Mouse (Mus musculus) testis, adult 10 weeks (tissue): Measurements from ENCODE around the gene Trmt10c. TPM values are rescaled to one million over a fixed set of nuclear protein-coding genes. Genes with fewer than 3 reads are reported as not detected.

Experiments
- polyA plus RNA-seq: library from polyadenylated mRNA; stranded (reverse); fragments of 350-450 nt; fragmentation: Illumina TruSeq; extraction: RNeasy Lipid Tissue Mini Kit (QIAGEN cat#74804); gene quantifications from one replicate; pipeline ENCODE4 v1.2.3, GENCODE M21; 2014; ENCODE audit warnings: low read depth, low replicate concordance

Trmt10c gene
- 16.8 TPM for polyA plus RNA-seq

DNA sequence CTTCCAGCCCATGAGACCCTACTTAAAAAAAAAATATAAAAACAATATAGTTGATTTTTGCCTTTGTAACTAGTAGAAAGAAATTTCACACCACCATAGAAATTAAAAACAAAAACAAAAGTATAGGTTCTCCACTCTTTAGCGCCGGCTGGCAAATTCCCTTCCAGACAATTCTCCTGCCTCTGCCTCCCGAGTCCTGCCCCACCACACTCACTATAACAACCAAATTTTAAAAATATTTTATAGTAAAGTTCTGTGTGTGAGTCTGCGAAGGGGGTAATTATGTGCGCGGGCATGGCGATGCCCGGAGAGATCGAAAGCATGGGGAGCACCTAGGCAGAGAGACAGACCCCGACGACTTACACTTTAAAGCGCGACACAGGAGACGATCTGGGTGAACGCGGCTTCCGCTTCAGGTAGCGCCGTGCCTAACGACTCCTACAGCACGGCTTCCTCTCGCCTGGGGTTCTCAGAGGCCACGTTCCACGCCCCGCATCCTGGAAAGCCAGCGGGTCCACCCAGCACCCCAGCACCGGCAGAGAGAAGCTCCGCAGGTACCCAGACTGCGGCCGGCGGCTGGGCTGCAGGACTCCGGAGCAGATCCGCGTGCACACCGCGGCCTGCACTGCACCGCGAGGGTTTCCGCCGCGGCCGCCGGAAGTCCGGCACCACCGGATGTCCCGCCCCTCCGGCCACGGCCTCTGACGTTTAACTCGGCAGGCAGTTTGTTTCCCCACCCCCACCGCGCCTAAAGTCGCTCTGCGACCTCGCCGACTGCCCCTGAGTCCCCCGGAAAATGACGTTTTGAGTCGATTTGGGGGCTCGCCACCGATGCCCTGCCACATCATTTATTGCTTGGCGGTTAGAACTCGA, at the start of gene Trmt10c:
Gene Trmt10c, minus strand, starts transcription at position 682 of the 873 bp plus-strand sequence.

DNA sequence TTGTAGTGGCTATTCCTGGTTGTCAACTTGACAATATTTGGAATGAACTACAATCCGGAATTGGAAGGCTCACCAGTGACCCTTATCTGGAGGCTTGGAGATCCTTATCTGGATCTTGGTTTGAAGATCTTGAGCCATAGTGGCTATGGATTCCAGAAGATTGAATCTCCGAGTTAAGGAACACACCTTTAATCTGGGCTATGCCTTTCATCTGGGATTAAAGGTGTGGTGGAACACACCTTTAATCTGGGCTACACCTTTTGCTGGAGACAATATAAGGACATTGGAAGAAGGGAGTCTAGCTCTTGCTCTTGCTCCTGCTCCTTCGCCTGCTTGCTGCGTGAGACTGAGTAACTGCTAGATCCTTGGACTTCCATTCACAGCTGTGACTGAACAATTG, 10.4 kb upstream of the Trmt10c start, which contains the start of gene Senp7:
Gene Senp7, plus strand, starts transcription at position 301 of the 400 bp plus-strand sequence.

DNA sequence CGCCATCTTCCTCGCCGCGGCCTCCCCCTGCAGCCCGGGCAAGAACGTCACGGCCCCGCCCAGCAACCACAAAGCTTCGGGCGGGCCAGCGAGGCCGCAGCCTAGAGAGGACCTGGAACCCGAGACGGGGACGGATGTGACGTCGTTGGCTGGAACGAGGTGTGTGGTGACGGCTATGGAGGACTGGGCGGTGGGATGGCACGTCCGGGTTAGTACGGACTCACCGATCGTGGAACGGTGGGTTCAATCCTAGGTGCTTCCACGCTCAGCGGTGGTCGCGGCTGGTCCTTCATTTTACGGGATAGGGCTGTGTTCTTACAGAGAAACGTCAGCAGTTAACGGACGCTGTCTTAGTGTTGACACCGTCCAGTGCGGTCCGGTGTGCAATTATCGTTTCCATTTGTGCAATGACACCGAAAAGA, 7.9 kb downstream of the Trmt10c start, which contains the start of gene Pcnp:
Gene Pcnp, minus strand, starts transcription at position 79 of the 422 bp plus-strand sequence.

Other genes with a start within 250 kb of the Trmt10c start
- 2.7 TPM for gene Nfkbiz, start 198.9 kb downstream of the Trmt10c start, polyA plus RNA-seq
- gene Nxpe3, start 142.5 kb downstream of the Trmt10c start, polyA plus RNA-seq: 10.5 TPM
- 14.4 TPM for gene Cep97, start 103.0 kb downstream of the Trmt10c start, polyA plus RNA-seq
- 120 TPM for gene Rpl24, start 71.5 kb downstream of the Trmt10c start, polyA plus RNA-seq
- 27.1 TPM for gene Zbtb11, start 63.9 kb downstream of the Trmt10c start, polyA plus RNA-seq
- 112 TPM for gene Pcnp, start 8.1 kb downstream of the Trmt10c start, polyA plus RNA-seq
- 19.8 TPM for gene Senp7, start 10.5 kb upstream of the Trmt10c start, polyA plus RNA-seq
- 69.3 TPM for gene Impg2, start 166.5 kb upstream of the Trmt10c start, polyA plus RNA-seq